Mouse (Mus musculus) stomach, postnatal 0 days (tissue): ENCODE measurements around the gene Fubp3.

ENCODE experiments used
- CTCF ChIP-seq: IDR thresholded peaks from 2 replicates; pipeline ENCODE4 v1.5.1; 2016; ENCODE audit warnings: antibody characterized with exemption, low read depth, mild to moderate bottlenecking, moderate library complexity
- EP300 ChIP-seq: optimal IDR thresholded peaks from 2 replicates; pipeline ENCODE3; 2016; ENCODE audit warnings: antibody characterized with exemption

GRCm38 (mm10) chr2:31637807-31638206 lies 65.4 kb downstream of the Fubp3 start:
- peak; percentile 57 for TF ChIP-seq CTCF
- no peak for TF ChIP-seq EP300
